Mouse (Mus musculus): ENCODE data around the gene Tmem54.

GRCm38 (mm10) chr4:129086078-129086477 is 19.3 kb upstream of the Tmem54 start:
- peak; percentile 63 for TF ChIP-seq CTCF (IDR thresholded peaks at IDR 0.05; ENCODE audit: control insufficient read depth, insufficient read depth, low read length)
- TF ChIP-seq POLR2A (IDR thresholded peaks at IDR 0.05; ENCODE audit: borderline replicate concordance, control insufficient read depth, low read depth, low read length), result no peak
